Mouse (Mus musculus): ENCODE results near the gene Map3k1. TPM values are rescaled to one million over a fixed set of nuclear protein-coding genes. Genes with fewer than 3 reads are reported as not detected.
A peak's percentile ranks its signal among the peaks of the same experiment; 100 is the strongest.

Map3k1 gene
- total and polyA plus RNA-seq, 2 experiments from 2014 or later, result 6.2 to 19.2 TPM

DNA sequence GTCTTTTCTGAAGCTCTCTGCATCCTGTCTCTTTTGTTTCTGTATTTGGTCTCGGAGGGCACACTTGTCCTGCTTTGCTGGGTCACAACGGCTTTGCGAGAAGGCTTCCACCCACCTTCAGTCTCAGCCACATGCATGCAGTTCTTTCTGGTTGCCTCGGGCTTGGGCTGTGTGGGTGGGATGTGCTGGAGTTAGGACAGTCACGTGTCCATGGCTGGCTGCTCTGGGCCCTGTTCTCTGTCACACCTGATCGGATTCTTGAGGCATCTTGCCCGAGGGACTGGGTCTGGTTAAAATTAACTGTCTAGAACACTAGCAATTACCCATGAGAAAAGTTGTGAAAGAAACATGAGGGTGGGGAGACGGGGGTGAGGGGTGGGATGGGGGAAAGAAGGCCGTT lies 36.7 kb upstream of the Map3k1 start:
- Histone ChIP-seq H3K4me2 (ENCODE audit: low read depth, low read length, poor library complexity, severe bottlenecking) (no peak overlapping the region), H3K9ac (replicated peaks; ENCODE audit: low read length, poor library complexity, severe bottlenecking) (no peak overlapping the region), H3K9me3 (ENCODE audit: low read length) (no peaks in the 10 kb centered on the region), H3K4me3 (ENCODE audit: low read depth, low read length) (no peak overlapping the region), H3K27ac (ENCODE audit: low read depth, low read length) (no peak overlapping the region), H3K36me3 (ENCODE audit: insufficient read depth, low read length) (no peaks in the 10 kb centered on the region), H3K4me1 (ENCODE audit: insufficient read depth, low read length) (no peaks in the 10 kb centered on the region), H3K27me3 (ENCODE audit: insufficient read depth, low read length) (no peaks in the 10 kb centered on the region)
- DNase-seq (ENCODE audit: low spot score), result no peak
- no peak for TF ChIP-seq CTCF (IDR thresholded peaks at IDR 0.05)
- WGBS, result 42% methylated on average over 9 of the region's 9 CpGs
- no peak for ATAC-seq (ENCODE audit: low FRiP score)

DNA sequence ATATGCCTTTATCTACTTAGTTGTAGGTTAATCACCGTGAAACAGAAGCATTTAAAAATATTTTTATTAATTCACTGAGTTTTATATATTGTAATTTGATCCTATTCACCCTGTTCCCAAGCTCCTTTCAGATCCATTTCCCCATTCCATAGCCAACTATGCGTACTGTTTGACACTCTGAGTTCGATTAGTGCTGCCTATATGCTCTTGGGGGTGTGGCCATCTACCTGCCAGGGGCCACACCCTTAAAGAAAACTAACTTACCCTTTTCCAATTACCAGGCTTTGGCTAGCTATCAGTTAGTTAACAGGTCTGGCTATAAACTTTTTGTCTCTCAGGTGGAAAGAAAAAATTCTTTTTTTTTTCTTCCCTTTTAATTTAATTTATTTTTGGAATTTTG lies 35.5 kb upstream of the Map3k1 start:
- Histone ChIP-seq H3K4me1 (ENCODE audit: insufficient read depth, low read length) (no peaks in the 10 kb centered on the region), H3K27ac (ENCODE audit: low read depth, low read length) (no peak overlapping the region), H3K36me3 (ENCODE audit: insufficient read depth, low read length) (no peaks in the 10 kb centered on the region), H3K9ac (replicated peaks; ENCODE audit: low read length, poor library complexity, severe bottlenecking) (no peak overlapping the region), H3K9me3 (ENCODE audit: low read length) (no peaks in the 10 kb centered on the region), H3K4me2 (ENCODE audit: low read depth, low read length, poor library complexity, severe bottlenecking) (no peak overlapping the region), H3K4me3 (ENCODE audit: low read depth, low read length) (no peak overlapping the region), H3K27me3 (ENCODE audit: insufficient read depth, low read length) (no peaks in the 10 kb centered on the region)
- no peak for TF ChIP-seq CTCF (IDR thresholded peaks at IDR 0.05)
- WGBS, result 97% methylated on average over 3 of the region's 3 CpGs
- no peak for DNase-seq (ENCODE audit: low spot score)
- ATAC-seq (ENCODE audit: low FRiP score), result no peak

DNA sequence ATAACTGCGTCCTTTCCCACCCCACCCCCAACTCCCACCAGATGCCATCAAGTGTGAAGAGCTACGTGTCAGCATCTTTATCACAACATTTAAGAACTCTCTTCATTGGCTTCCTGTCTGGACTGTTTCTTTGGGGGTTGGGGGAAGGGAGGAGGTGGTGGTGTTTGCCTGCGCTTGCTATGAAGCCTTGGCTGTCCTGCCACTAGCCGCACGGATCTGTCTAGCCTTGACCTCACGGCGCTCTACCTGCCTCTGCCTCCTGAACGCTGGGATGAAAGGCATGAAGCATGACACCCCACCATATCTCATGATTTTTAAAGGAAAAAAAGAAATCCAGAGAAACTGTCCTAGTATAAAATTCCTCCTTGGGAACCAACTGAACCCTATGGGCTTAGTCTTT lies 27.0 kb upstream of the Map3k1 start:
- Histone ChIP-seq H3K27me3 (ENCODE audit: insufficient read depth, low read length) (no peaks in the 10 kb centered on the region), H3K4me3 (ENCODE audit: low read depth, low read length) (no peak overlapping the region), H3K9me3 (ENCODE audit: low read length) (no peaks in the 10 kb centered on the region), H3K36me3 (ENCODE audit: insufficient read depth, low read length) (no peaks in the 10 kb centered on the region), H3K27ac (ENCODE audit: low read depth, low read length) (no peak overlapping the region), H3K4me2 (ENCODE audit: low read depth, low read length, poor library complexity, severe bottlenecking) (no peak overlapping the region), H3K4me1 (ENCODE audit: insufficient read depth, low read length) (no peaks in the 10 kb centered on the region), H3K9ac (replicated peaks; ENCODE audit: low read length, poor library complexity, severe bottlenecking) (no peak overlapping the region)
- ATAC-seq (ENCODE audit: low FRiP score), result no peak
- no peak for TF ChIP-seq CTCF (IDR thresholded peaks at IDR 0.05)
- no peak for DNase-seq (ENCODE audit: low spot score)
- WGBS, result 77% methylated on average over 8 of the region's 8 CpGs

DNA sequence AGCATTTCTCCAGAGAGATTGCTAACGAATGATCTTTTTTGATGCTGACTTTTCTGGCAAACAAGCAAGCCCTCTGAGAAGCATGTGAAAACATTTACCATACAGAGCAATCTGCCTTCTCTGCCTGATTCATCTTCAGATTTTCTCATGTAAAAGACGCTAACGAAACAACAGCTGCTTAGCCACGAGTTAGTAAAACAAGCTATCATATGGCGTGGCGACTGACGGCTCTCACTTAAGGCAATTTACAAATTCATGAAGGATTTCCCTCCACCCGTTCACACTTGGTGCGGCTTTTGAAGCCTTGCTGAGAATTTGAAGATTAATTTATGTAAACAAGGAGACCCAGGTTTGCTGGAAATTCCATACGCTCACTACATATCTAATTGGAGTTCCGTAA lies 25.8 kb upstream of the Map3k1 start:
- Histone ChIP-seq H3K4me2 (ENCODE audit: low read depth, low read length, poor library complexity, severe bottlenecking) (no peak overlapping the region), H3K36me3 (ENCODE audit: insufficient read depth, low read length) (no peaks in the 10 kb centered on the region), H3K27ac (ENCODE audit: low read depth, low read length) (no peak overlapping the region), H3K9ac (replicated peaks; ENCODE audit: low read length, poor library complexity, severe bottlenecking) (no peak overlapping the region), H3K9me3 (ENCODE audit: low read length) (no peaks in the 10 kb centered on the region), H3K4me1 (ENCODE audit: insufficient read depth, low read length) (no peaks in the 10 kb centered on the region), H3K27me3 (ENCODE audit: insufficient read depth, low read length) (no peaks in the 10 kb centered on the region), H3K4me3 (ENCODE audit: low read depth, low read length) (no peak overlapping the region)
- TF ChIP-seq CTCF (IDR thresholded peaks at IDR 0.05), result no peak
- 42% methylated on average over 11 of the region's 11 CpGs for WGBS
- DNase-seq (ENCODE audit: low spot score), result peak; percentile 5
- no peak for ATAC-seq (ENCODE audit: low FRiP score)

DNA sequence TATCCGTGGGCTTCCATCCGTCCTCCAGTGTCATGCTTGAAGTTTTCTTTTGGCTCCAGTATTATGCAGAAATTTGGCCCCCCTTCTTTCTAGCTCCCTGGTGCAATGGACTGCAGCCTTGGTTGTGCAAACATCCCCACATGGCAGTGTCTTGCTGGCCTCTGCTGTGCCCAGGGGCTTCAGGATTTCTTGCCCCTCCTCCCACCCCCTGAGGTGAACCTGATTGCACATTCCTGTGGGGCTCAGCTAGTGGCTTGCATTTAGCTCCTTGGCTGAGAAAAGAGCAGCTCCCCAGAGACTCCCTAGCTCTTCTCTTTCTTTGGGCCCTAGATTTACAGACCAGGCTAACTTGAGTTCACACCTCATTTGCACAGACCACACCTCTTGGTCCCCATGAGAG lies 20.7 kb upstream of the Map3k1 start:
- WGBS, result 31% methylated on average over 2 of the region's 2 CpGs

DNA sequence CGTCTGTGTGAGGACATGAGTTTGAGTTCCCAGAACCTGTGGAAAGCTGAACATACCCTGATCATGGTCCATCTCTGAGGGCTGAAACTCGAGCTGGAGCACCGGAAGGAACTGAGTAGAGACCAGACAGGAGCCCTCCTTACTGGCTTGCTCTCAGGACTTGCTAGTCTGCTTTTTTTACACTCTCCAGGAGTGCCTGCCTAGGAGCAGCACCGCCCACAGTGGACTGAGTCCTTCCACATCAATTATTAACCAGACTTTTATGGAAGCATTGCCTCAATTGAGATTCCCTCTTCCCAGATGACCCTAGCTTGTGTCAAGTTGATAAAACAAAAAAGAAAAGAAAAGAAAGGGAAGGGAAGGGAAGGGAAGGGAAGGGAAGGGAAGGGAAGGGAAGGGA lies 18.7 kb upstream of the Map3k1 start:
- WGBS, result 85% methylated on average over 4 of the region's 4 CpGs
- Histone ChIP-seq H3K27ac (ENCODE audit: low read depth, low read length) (no peak overlapping the region), H3K4me1 (ENCODE audit: insufficient read depth, low read length) (no peaks in the 10 kb centered on the region), H3K9me3 (ENCODE audit: low read length) (no peaks in the 10 kb centered on the region), H3K9ac (replicated peaks; ENCODE audit: low read length, poor library complexity, severe bottlenecking) (no peak overlapping the region), H3K27me3 (ENCODE audit: insufficient read depth, low read length) (no peaks in the 10 kb centered on the region), H3K4me2 (ENCODE audit: low read depth, low read length, poor library complexity, severe bottlenecking) (no peak overlapping the region), H3K36me3 (ENCODE audit: insufficient read depth, low read length) (no peaks in the 10 kb centered on the region), H3K4me3 (ENCODE audit: low read depth, low read length) (no peak overlapping the region)
- no peak for TF ChIP-seq CTCF (IDR thresholded peaks at IDR 0.05)
- DNase-seq (ENCODE audit: low spot score), result no peak
- ATAC-seq (ENCODE audit: low FRiP score), result no peak

More for the DNA sequence above, 20.7 kb upstream of the Map3k1 start:
- H3K27ac ChIP-seq (ENCODE audit: low read depth, low read length), result no peak overlapping the region
- ATAC-seq (ENCODE audit: low FRiP score) (no peak), DNase-seq (ENCODE audit: low spot score) (no peak)
- TF ChIP-seq CTCF (IDR thresholded peaks at IDR 0.05), result no peak
- H3K4me1 ChIP-seq (ENCODE audit: insufficient read depth, low read length), result no peaks in the 10 kb centered on the region
- H3K36me3 ChIP-seq (ENCODE audit: insufficient read depth, low read length), result no peaks in the 10 kb centered on the region
- no peak overlapping the region for H3K9ac ChIP-seq (replicated peaks; ENCODE audit: low read length, poor library complexity, severe bottlenecking)
- no peak overlapping the region for H3K4me3 ChIP-seq (ENCODE audit: low read depth, low read length)
- no peaks in the 10 kb centered on the region for H3K9me3 ChIP-seq (ENCODE audit: low read length)
- no peaks in the 10 kb centered on the region for H3K27me3 ChIP-seq (ENCODE audit: insufficient read depth, low read length)
- no peak overlapping the region for H3K4me2 ChIP-seq (ENCODE audit: low read depth, low read length, poor library complexity, severe bottlenecking)
